In genomic region chr6:86579066-86579784, GRCm38 (mm10) we compare ENCODE assay signal across 10 mouse cellular contexts. TPM values are rescaled to one million over a fixed set of nuclear protein-coding genes. Genes with fewer than 3 reads are reported as not detected.
DNase-seq lines count a peak whose midpoint lies in the region; ATAC-seq and TF ChIP-seq lines count a peak whose summit lies in the region.
"Had no signal": no experiment of that assay in that cellular context is flagged by ENCODE, and none has a peak within 500 bp of the region (broad histone marks: within the 10 kb centered on the region; RNA-seq: fewer than 3 reads in every experiment).

No protein-coding gene starts in this region.

- TF ChIP-seq CTCF in hindbrain, postnatal 0 days (IDR thresholded peaks at IDR 0.05; ENCODE audit: low read depth): no peak
- no peak for TF ChIP-seq CTCF in bone marrow macrophage, adult 2 months (IDR thresholded peaks at IDR 0.05; ENCODE audit: low read depth, low read length)

- TF ChIP-seq POLR2A in bone marrow macrophage, adult 2 months (IDR thresholded peaks at IDR 0.05; ENCODE audit: borderline replicate concordance, low read depth, low read length): no peak

- peak; percentile 34 for DNase-seq in adrenal gland, postnatal 10 days
- no peak for DNase-seq in adrenal gland, adult 2 months
- peak; percentile 30 for DNase-seq in hindbrain, postnatal 0 days (ENCODE audit: low spot score)
- peak; percentile 38 for DNase-seq in lung, postnatal 36 days
- DNase-seq in urinary bladder, postnatal 25 days (ENCODE audit: low spot score): no peak
- no peak for DNase-seq in gastrocnemius, postnatal 10 days
- DNase-seq: thymus, postnatal 36 days had no signal

- H3K4me1 ChIP-seq in hindbrain, postnatal 0 days (ENCODE audit: insufficient read depth, low read length): peaks cover 5% of the 10 kb centered on the region
- H3K4me1 ChIP-seq in hindbrain, embryonic 13.5 days (replicated peaks): peaks cover 4% of the 10 kb centered on the region
- peaks cover 40% of the 10 kb centered on the region for H3K4me1 ChIP-seq in bone marrow macrophage, adult 2 months (ENCODE audit: control insufficient read depth, insufficient read depth, low read length)

- no peaks in the 10 kb centered on the region for H3K9me3 ChIP-seq in hindbrain, postnatal 0 days (ENCODE audit: low read length)
- no peaks in the 10 kb centered on the region for H3K9me3 ChIP-seq in hindbrain, embryonic 13.5 days

- no peak overlapping the region for H3K4me3 ChIP-seq in hindbrain, postnatal 0 days (ENCODE audit: low read length)
- no peak overlapping the region for H3K4me3 ChIP-seq in hindbrain, embryonic 13.5 days
- no peak overlapping the region for H3K4me3 ChIP-seq in bone marrow macrophage, adult 2 months (ENCODE audit: insufficient read depth, low read length)

- H3K9ac ChIP-seq in hindbrain, postnatal 0 days (replicated peaks; ENCODE audit: low read length): no peak overlapping the region
- H3K9ac ChIP-seq in hindbrain, embryonic 13.5 days: no peak overlapping the region

- peak overlapping the region; percentile 84 for H3K27ac ChIP-seq in hindbrain, postnatal 0 days
- no peak overlapping the region for H3K27ac ChIP-seq in hindbrain, embryonic 13.5 days
- peak overlapping the region; percentile 60 for H3K27ac ChIP-seq in bone marrow macrophage, adult 2 months (ENCODE audit: insufficient read depth, low read depth, low read length)

- no peak overlapping the region for H3K4me2 ChIP-seq in hindbrain, postnatal 0 days (ENCODE audit: low read depth, low read length)
- H3K4me2 ChIP-seq in hindbrain, embryonic 13.5 days: no peak overlapping the region

- H3K36me3 ChIP-seq in hindbrain, postnatal 0 days (ENCODE audit: insufficient read depth, low read length): no peaks in the 10 kb centered on the region
- H3K36me3 ChIP-seq in hindbrain, embryonic 13.5 days: no peaks in the 10 kb centered on the region

- 53% methylated on average over 2 of the region's 2 CpGs for WGBS in hindbrain, postnatal 0 days
- 66% methylated on average over 2 of the region's 2 CpGs for WGBS in hindbrain, embryonic 13.5 days

- no peaks in the 10 kb centered on the region for H3K27me3 ChIP-seq in hindbrain, postnatal 0 days (ENCODE audit: insufficient read depth, low read length)
- no peaks in the 10 kb centered on the region for H3K27me3 ChIP-seq in hindbrain, embryonic 13.5 days
- H3K27me3 ChIP-seq: Patski had no signal

- ATAC-seq in hindbrain, postnatal 0 days: no peak
- no peak for ATAC-seq in hindbrain, embryonic 13.5 days (ENCODE audit: low FRiP score)

RNA-seq across cellular contexts. Expression of gene Asprv1, which starts 48.7 kb away (rescaled TPM):
- 1 to 10 TPM in 1 of 2 experiments, under 1 TPM in 1; 0.60 to 1.1 TPM for total RNA-seq in adrenal gland, postnatal 10 days (2021)
- not detected for total RNA-seq in adrenal gland, adult 2 months (2021)
- polyA plus RNA-seq in adrenal gland, adult 2 months (2012; rRNA removed): 0.06 and 0.10 TPM in 2 replicates
- total RNA-seq in hindbrain, postnatal 0 days (2014; rRNA removed): 0.22 and 0.73 TPM in 2 replicates
- polyA plus RNA-seq in hindbrain, postnatal 0 days (2015; fragmentation: Nextera tagmentation; extraction: Ambion mirVana): 0.99 and 1.0 TPM in 2 replicates
- polyA plus RNA-seq in hindbrain, embryonic 13.5 days (2015; fragmentation: Nextera tagmentation; extraction: Ambion mirVana): 0.74 and 0.81 TPM in 2 replicates
- not detected in 2 replicates for polyA plus RNA-seq in bone marrow macrophage, adult 2 months (2012; ENCODE audit: insufficient read depth, insufficient read length, missing spikeins)
- total RNA-seq in gastrocnemius, postnatal 10 days (2021): under 1 TPM in 1 of 2 experiments, not detected in 1; 0.27 TPM
- polyA plus RNA-seq: Patski had no signal

RNA-seq across cellular contexts. Expression of gene Pcbp1, which starts 53.1 kb away (rescaled TPM):
- total RNA-seq in adrenal gland, postnatal 10 days (2021): 100 to 1,000 TPM; 233 to 243 TPM
- total RNA-seq in adrenal gland, adult 2 months (2021): 100 to 1,000 TPM; 320 to 331 TPM
- polyA plus RNA-seq in adrenal gland, adult 2 months (2012; rRNA removed): 379 and 483 TPM in 2 replicates
- 61.7 and 71.3 TPM in 2 replicates for total RNA-seq in hindbrain, postnatal 0 days (2014; rRNA removed)
- polyA plus RNA-seq in hindbrain, postnatal 0 days (2015; fragmentation: Nextera tagmentation; extraction: Ambion mirVana): 300 and 303 TPM in 2 replicates
- 268 and 333 TPM in 2 replicates for polyA plus RNA-seq in hindbrain, embryonic 13.5 days (2015; fragmentation: Nextera tagmentation; extraction: Ambion mirVana)
- polyA plus RNA-seq in bone marrow macrophage, adult 2 months (2012; ENCODE audit: insufficient read depth, insufficient read length, missing spikeins): 177 and 185 TPM in 2 replicates
- total RNA-seq in gastrocnemius, postnatal 10 days (2021): 100 to 1,000 TPM; 167 to 185 TPM

Comparison
In these comparisons a context has a peak if more than half of its experiments do, and no peak if none do; other contexts are left out.
1. DNase-seq: peak in adrenal gland, postnatal 10 days (single experiment), hindbrain, postnatal 0 days (single experiment) and lung, postnatal 36 days (single experiment); none in adrenal gland, adult 2 months (single experiment), urinary bladder, postnatal 25 days (single experiment) and gastrocnemius, postnatal 10 days (single experiment).